Mouse (Mus musculus): ENCODE results near the gene Prlr. TPM values are rescaled to one million over a fixed set of nuclear protein-coding genes. Genes with fewer than 3 reads are reported as not detected.

The Prlr gene
- polyA plus RNA-seq, 1 experiment = 0.54 TPM

DNA sequence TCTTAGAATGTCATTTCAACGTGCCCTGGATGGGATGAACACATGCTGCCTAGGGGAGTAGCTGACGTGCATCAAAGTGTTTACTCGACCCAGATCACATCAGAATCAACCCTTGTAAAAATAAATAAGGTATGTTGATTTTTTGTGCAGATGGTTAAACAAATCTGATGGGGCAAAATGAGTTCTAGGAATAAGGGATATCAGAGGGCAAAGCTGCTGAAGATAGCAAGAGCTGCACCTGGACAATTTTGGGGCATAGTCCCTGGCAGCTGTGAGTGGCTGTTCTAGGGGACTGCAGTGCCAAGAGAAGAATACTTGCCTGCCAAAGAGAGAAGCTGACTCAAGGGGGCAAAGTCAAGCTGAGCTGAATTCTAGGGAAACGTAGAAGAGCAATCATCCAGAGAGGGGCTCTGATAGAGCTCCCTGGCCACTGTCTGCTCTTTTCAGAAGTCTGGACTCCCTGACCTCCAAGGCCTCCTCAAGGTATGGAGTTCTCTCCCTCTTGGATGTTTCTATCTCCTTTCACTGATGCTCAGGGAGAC lies 46.6 kb downstream of the Prlr start:
- no peak for TF ChIP-seq CTCF (IDR thresholded peaks at IDR 0.05; ENCODE audit: extremely low read depth, insufficient read depth, low read length)
- Histone ChIP-seq H3K4me1 (ENCODE audit: control insufficient read depth, insufficient read depth, low read length) (no peaks in the 10 kb centered on the region), H3K27ac (ENCODE audit: insufficient read depth, low read length) (no peak overlapping the region), H3K4me3 (ENCODE audit: insufficient read depth, low read length) (no peak overlapping the region)

DNA sequence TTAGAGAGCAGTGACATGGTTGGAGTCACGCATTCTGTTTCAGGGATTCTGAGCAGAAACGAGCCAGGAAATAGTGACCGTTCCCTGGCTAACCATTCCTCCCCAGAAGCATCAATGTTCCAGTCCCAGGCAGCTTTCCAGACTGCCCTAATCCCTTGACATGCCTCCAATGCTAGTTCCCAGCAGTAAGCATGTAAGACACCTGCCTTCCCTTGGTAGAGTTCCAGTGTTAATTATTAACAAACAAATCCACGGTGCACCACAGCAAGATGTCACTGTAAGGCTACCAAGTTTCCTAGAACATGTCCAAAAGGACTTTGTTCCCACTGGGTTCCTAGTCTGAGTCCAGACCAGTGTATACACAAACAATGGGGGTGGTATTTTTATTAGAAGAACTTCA lies 48.7 kb downstream of the Prlr start:
- H3K27ac ChIP-seq (ENCODE audit: insufficient read depth, low read length) = no peak overlapping the region
- TF ChIP-seq POLR2A (IDR thresholded peaks at IDR 0.05; ENCODE audit: extremely low read depth, insufficient read depth, low read length) (no peak), CTCF (IDR thresholded peaks at IDR 0.05; ENCODE audit: extremely low read depth, insufficient read depth, low read length) (no peak)
- H3K4me3 ChIP-seq (ENCODE audit: insufficient read depth, low read length) = no peak overlapping the region
- no peaks in the 10 kb centered on the region for H3K4me1 ChIP-seq (ENCODE audit: control insufficient read depth, insufficient read depth, low read length)

DNA sequence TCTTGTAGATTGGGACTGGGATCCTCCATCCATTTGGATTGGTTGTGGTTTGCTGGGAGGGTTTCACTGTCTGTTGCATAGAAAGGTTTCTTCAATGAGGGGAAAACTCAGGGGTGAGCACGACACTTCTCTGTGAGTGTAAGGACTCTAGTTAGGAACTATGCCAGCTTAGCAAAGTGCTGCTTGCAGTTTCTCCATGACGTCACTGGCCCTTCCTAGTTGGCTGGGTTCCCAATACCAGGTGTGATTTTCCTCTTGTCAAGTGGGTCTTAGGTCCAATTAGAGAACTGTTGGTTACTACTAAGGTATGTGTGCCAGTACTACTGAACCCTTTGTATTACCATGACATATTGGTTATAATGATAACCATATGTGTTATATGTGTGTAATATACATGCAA lies 51.6 kb downstream of the Prlr start:
- Histone ChIP-seq H3K27ac (ENCODE audit: insufficient read depth, low read length) (no peak overlapping the region), H3K4me1 (ENCODE audit: control insufficient read depth, insufficient read depth, low read length) (no peaks in the 10 kb centered on the region), H3K4me3 (ENCODE audit: insufficient read depth, low read length) (no peak overlapping the region)
- no peak for TF ChIP-seq CTCF (IDR thresholded peaks at IDR 0.05; ENCODE audit: extremely low read depth, insufficient read depth, low read length)

DNA sequence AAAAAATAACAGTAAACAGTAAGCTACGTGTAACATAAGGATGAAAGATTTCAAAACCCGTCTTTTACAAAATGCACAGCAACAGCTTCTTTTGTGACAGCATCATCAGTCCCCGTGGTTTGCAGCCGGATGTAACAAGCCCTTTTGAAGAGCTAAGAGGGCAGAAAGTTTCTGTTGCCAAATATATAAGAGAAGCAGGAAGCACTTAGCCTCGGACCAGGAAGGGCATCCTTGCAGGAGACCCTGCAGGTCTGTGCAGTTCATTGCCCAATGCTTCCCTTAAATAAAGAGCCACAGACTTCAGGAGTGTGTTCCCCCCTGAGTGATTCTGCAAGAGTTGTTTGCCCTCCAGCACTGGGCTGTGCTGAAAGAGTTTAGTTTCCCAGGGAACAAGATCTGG lies 58.9 kb downstream of the Prlr start:
- Histone ChIP-seq H3K4me1 (ENCODE audit: control insufficient read depth, insufficient read depth, low read length) (no peaks in the 10 kb centered on the region), H3K4me3 (ENCODE audit: insufficient read depth, low read length) (no peak overlapping the region), H3K27ac (ENCODE audit: insufficient read depth, low read length) (no peak overlapping the region)
- TF ChIP-seq CTCF (IDR thresholded peaks at IDR 0.05; ENCODE audit: extremely low read depth, insufficient read depth, low read length) = no peak
- no peak for TF ChIP-seq POLR2A (IDR thresholded peaks at IDR 0.05; ENCODE audit: extremely low read depth, insufficient read depth, low read length)

DNA sequence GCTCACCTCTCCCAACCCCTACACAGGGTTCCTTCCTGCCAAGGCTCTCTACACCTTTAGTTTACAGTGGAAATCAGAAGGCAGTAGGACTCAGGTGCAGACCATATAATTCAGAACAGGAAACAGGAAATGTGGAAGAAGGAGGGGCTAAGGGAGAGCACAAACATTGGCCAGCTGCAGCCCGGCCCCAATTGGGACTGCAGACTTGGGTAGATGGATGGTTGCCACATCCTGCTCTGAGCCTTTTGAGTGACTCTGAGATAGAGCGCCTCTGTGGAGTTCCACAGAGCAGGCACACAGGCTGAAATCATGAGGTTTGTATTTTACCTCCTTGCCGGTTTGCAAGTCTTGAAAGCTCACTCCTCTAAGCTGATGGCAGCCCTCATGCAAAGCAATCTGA lies 59.8 kb downstream of the Prlr start:
- H3K4me1 ChIP-seq (ENCODE audit: control insufficient read depth, insufficient read depth, low read length) = no peaks in the 10 kb centered on the region
- no peak overlapping the region for H3K27ac ChIP-seq (ENCODE audit: insufficient read depth, low read length)
- TF ChIP-seq POLR2A (IDR thresholded peaks at IDR 0.05; ENCODE audit: extremely low read depth, insufficient read depth, low read length) = no peak
- TF ChIP-seq CTCF (IDR thresholded peaks at IDR 0.05; ENCODE audit: extremely low read depth, insufficient read depth, low read length) = no peak
- H3K4me3 ChIP-seq (ENCODE audit: insufficient read depth, low read length) = no peak overlapping the region

DNA sequence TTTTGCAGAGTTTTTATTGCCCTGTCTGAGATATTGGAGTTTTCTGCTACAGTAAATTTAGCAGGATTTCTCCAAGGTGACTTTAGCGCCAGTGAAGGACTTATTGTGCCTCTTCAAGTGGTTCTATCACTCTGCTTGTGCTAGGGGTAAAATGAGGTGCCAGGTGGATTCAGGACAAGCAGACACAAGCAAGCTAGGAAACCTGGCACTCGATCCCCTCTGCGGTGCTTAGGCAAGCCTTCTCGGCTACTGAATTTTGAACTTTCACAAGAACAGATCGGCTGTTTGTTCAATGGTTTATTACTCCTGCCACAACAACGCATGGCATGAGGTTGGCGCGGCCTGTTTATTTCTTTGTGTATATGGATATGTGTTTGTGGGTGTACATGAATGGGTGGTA lies 61.4 kb downstream of the Prlr start:
- H3K4me3 ChIP-seq (ENCODE audit: insufficient read depth, low read length) = no peak overlapping the region
- no peak overlapping the region for H3K27ac ChIP-seq (ENCODE audit: insufficient read depth, low read length)
- no peaks in the 10 kb centered on the region for H3K4me1 ChIP-seq (ENCODE audit: control insufficient read depth, insufficient read depth, low read length)
- TF ChIP-seq POLR2A (IDR thresholded peaks at IDR 0.05; ENCODE audit: extremely low read depth, insufficient read depth, low read length) (no peak), CTCF (IDR thresholded peaks at IDR 0.05; ENCODE audit: extremely low read depth, insufficient read depth, low read length) (no peak)

DNA sequence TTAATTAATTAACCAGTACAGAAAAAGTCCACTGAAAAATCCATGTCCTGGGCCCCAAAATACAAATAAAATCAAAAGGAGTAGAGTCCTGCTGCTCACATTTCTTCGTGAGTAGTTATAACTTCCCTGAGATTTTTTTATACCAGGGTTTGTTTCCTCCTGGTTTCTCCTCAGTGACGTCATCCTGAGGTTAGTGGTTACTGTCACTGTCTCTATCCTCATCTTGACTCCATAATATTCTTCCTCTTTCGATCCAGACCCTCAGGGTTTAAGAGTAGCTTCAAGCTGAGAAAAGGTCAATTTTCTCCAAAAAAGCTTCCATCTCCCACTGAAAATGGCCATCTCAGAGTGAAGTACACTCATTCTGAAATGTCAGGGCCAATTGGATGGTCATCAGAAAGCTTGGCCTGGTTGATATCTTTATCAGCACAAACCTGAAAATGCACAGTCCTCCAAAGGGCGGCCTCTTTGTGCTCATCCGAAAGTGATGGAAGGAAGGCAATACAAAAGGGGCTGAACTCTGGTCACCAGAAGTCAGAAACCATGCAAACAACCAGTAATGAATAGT lies 63.3 kb downstream of the Prlr start:
- Histone ChIP-seq H3K4me3 (ENCODE audit: insufficient read depth, low read length) (no peak overlapping the region), H3K27ac (ENCODE audit: insufficient read depth, low read length) (no peak overlapping the region), H3K4me1 (ENCODE audit: control insufficient read depth, insufficient read depth, low read length) (no peaks in the 10 kb centered on the region)
- TF ChIP-seq CTCF (IDR thresholded peaks at IDR 0.05; ENCODE audit: extremely low read depth, insufficient read depth, low read length) = no peak
- TF ChIP-seq POLR2A (IDR thresholded peaks at IDR 0.05; ENCODE audit: extremely low read depth, insufficient read depth, low read length) = no peak

DNA sequence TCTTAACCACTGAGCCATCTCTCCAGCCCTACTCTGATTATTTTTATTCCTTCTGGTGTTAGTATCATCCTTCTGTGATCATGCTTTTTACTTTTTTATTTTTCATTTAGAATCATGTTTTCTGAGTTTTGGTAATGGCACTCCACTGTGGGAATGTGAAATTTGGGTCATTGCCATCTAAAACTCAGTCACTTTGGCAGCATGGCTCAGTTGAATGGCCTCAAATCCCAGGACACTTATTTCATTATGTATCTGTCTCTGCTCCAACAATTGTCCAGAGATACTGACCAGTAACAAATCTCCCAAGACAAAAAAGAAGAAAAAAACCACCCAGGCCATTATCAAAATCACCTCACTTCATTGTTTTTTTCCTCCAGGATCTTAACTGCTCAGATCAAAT lies 65.2 kb downstream of the Prlr start:
- no peak for TF ChIP-seq POLR2A (IDR thresholded peaks at IDR 0.05; ENCODE audit: extremely low read depth, insufficient read depth, low read length)
- TF ChIP-seq CTCF (IDR thresholded peaks at IDR 0.05; ENCODE audit: extremely low read depth, insufficient read depth, low read length) = no peak
- no peak overlapping the region for H3K27ac ChIP-seq (ENCODE audit: insufficient read depth, low read length)
- no peak overlapping the region for H3K4me3 ChIP-seq (ENCODE audit: insufficient read depth, low read length)
- H3K4me1 ChIP-seq (ENCODE audit: control insufficient read depth, insufficient read depth, low read length) = no peaks in the 10 kb centered on the region

DNA sequence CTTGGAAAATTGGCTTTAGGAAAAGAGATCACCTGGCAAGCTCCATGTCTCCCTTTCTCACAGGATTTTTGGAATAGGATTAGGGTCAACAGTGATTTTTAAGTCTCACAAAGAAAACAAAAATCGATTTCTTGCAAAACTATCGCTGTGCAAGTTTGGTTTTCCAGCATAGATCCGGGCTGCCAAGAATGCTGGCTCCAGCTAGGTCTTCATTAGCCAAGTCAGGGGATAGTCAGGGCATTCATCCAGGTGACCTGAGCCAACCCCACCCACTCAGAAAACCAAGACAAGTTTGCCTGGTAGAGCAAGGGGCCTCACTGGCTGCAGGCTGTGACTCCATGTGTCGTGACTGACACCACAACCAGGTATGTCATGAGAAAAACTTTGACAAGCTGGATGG lies 72.2 kb downstream of the Prlr start:
- H3K27ac ChIP-seq (ENCODE audit: insufficient read depth, low read length) = no peak overlapping the region
- TF ChIP-seq POLR2A (IDR thresholded peaks at IDR 0.05; ENCODE audit: extremely low read depth, insufficient read depth, low read length) (no peak), CTCF (IDR thresholded peaks at IDR 0.05; ENCODE audit: extremely low read depth, insufficient read depth, low read length) (no peak)
- no peak overlapping the region for H3K4me3 ChIP-seq (ENCODE audit: insufficient read depth, low read length)
- H3K4me1 ChIP-seq (ENCODE audit: control insufficient read depth, insufficient read depth, low read length) = no peaks in the 10 kb centered on the region

DNA sequence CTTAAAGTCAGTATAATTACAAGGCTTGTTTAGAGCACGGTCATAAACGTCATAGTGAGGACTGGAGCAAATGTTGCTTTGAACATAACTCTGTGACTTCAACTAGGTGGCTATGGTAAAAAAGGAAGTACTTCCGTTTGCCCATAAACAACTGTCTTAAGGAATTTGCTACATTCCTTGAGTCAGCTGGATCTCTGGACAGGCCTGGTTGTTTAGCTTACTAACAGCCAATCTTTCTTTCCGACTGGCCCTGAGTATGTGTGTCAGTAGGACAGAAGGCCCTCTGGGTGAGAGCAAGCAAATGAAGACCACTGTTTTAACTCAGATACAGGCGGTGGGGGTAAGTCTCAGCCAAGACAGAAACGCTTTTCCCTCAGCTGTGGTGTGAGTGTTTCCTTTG lies 73.7 kb downstream of the Prlr start:
- TF ChIP-seq POLR2A (IDR thresholded peaks at IDR 0.05; ENCODE audit: extremely low read depth, insufficient read depth, low read length) (no peak), CTCF (IDR thresholded peaks at IDR 0.05; ENCODE audit: extremely low read depth, insufficient read depth, low read length) (no peak)
- Histone ChIP-seq H3K27ac (ENCODE audit: insufficient read depth, low read length) (no peak overlapping the region), H3K4me1 (ENCODE audit: control insufficient read depth, insufficient read depth, low read length) (no peaks in the 10 kb centered on the region), H3K4me3 (ENCODE audit: insufficient read depth, low read length) (no peak overlapping the region)
